Mouse (Mus musculus) heart, embryonic 16.5 days (tissue): ENCODE measurements around the gene Casp7. TPM values are rescaled to one million over a fixed set of nuclear protein-coding genes. Genes with fewer than 3 reads are reported as not detected.

Experiments used
- ATAC-seq: fragments of 200-750 bp; cut with Nextera tagmentation; replicated peaks from 2 replicates; pipeline ENCODE4 v1.8.0; 2017; ENCODE audit warnings: moderate number of reproducible peaks; ENCODE audit not compliant: insufficient read depth, low FRiP score; ENCODE audit errors: extremely low read depth
- H3K27ac ChIP-seq: fragments of 300-500 bp; sonication (generic); 2 replicates; pipeline ENCODE4 v1.5.1; 2014; ENCODE audit warnings: mild to moderate bottlenecking, low read length, control low read depth, moderate library complexity
- H3K27me3 ChIP-seq: fragments of 300-500 bp; sonication (generic); 2 replicates; pipeline ENCODE4 v1.6.1; 2014; ENCODE audit warnings: low read length, mixed read lengths; ENCODE audit not compliant: control insufficient read depth, insufficient read depth
- H3K36me3 ChIP-seq: fragments of 300-500 bp; sonication (generic); 2 replicates; pipeline ENCODE4 v1.6.1; 2014; ENCODE audit not compliant: control insufficient read depth, insufficient read depth
- H3K4me1 ChIP-seq: fragments of 300-500 bp; sonication (generic); 2 replicates; pipeline ENCODE4 v1.6.1; 2014; ENCODE audit warnings: low read length, mixed read lengths; ENCODE audit not compliant: control insufficient read depth, insufficient read depth
- H3K4me2 ChIP-seq: fragments of 300-500 bp; sonication (generic); 2 replicates; pipeline ENCODE4 v1.6.1; 2014; ENCODE audit warnings: low read depth, mild to moderate bottlenecking, control low read depth, low read length
- H3K4me3 ChIP-seq: fragments of 300-500 bp; sonication (generic); 2 replicates; pipeline ENCODE4 v1.5.1; 2014; ENCODE audit warnings: mild to moderate bottlenecking, control low read depth, low read length
- H3K9ac ChIP-seq: fragments of 300-500 bp; sonication (generic); 2 replicates; pipeline ENCODE4 v1.6.1; 2014; ENCODE audit warnings: low read length, control low read depth
- H3K9me3 ChIP-seq: fragments of 300-500 bp; sonication (generic); replicated peaks from 2 replicates; pipeline ENCODE4 v1.6.1; 2016; ENCODE audit warnings: low read length; ENCODE audit not compliant: control insufficient read depth
- WGBS: fragments of 180-500 bp; shearing (Covaris S2); extraction: QIAGEN DNeasy Blood & Tissue Kit; methylation state at CpG from one replicate; pipeline ENCODE4 v1.1.7; 2014; 5-methylcytosine and 5-hydroxymethylcytosine counted together
- polyA plus RNA-seq: library from polyadenylated mRNA; unstranded; fragments of >200 nt; fragmentation: Nextera tagmentation; extraction: Ambion mirVana; gene quantifications from 2 replicates; pipeline ENCODE4 v1.2.1, GENCODE M21; 2015

Casp7 gene
- polyA plus RNA-seq, 1 experiment from 2014 or later, result 33.2 TPM

GRCm38 (mm10) chr19:56461522-56462101 lies 64.7 kb downstream of the Casp7 start, which contains the start of gene Plekhs1:
Gene Plekhs1 (plus strand): TSS chr19:56461640.
- Histone ChIP-seq H3K4me1 (no peaks in the 10 kb centered on the region; the same call in 1 of the 2 replicates), H3K27ac (no peak within 1 kb of the TSS), H3K9ac (no peak within 1 kb of the TSS), H3K4me2 (no peak within 1 kb of the TSS), H3K4me3 (no peak within 1 kb of the TSS), H3K27me3 (no peaks in the 10 kb centered on the region), H3K9me3 (no peaks in the 10 kb centered on the region), H3K36me3 (no peaks in the 10 kb centered on the region)
- WGBS, result 56% methylated on average over 10 of the region's 10 CpGs
- ATAC-seq, result no peak

GRCm38 (mm10) chr19:56462786-56463185 lies 65.9 kb downstream of the Casp7 start:
- Histone ChIP-seq H3K9me3 (no peaks in the 10 kb centered on the region), H3K27me3 (no peaks in the 10 kb centered on the region), H3K9ac (no peak overlapping the region), H3K4me1 (no peaks in the 10 kb centered on the region; the same call in 1 of the 2 replicates), H3K4me3 (no peak overlapping the region), H3K36me3 (no peaks in the 10 kb centered on the region), H3K4me2 (no peak overlapping the region), H3K27ac (no peak overlapping the region)
- no peak for ATAC-seq
- WGBS, result 70% methylated on average over 4 of the region's 4 CpGs

- Histone ChIP-seq H3K9ac (no peak overlapping the region), H3K4me2 (no peak overlapping the region), H3K9me3 (no peaks in the 10 kb centered on the region), H3K27me3 (no peaks in the 10 kb centered on the region), H3K36me3 (no peaks in the 10 kb centered on the region), H3K4me3 (no peak overlapping the region), H3K27ac (no peak overlapping the region), H3K4me1 (no peaks in the 10 kb centered on the region; the same call in 1 of the 2 replicates)
- 84% methylated on average over 8 of the region's 8 CpGs for WGBS
- ATAC-seq, result no peak
Measured at GRCm38 (mm10) chr19:56466486-56466885, 69.6 kb downstream of the Casp7 start.

- 84% methylated on average over 14 of the region's 14 CpGs for WGBS
- no peak for ATAC-seq
- no peak overlapping the region for H3K9ac ChIP-seq
- H3K4me3 ChIP-seq, result no peak overlapping the region
- no peaks in the 10 kb centered on the region for H3K27me3 ChIP-seq
- H3K36me3 ChIP-seq, result no peaks in the 10 kb centered on the region
- no peaks in the 10 kb centered on the region for H3K9me3 ChIP-seq
- no peak overlapping the region for H3K27ac ChIP-seq
- H3K4me2 ChIP-seq, result no peak overlapping the region
- no peaks in the 10 kb centered on the region; the same call in 1 of the 2 replicates for H3K4me1 ChIP-seq
Measured at GRCm38 (mm10) chr19:56470286-56471020, 73.5 kb downstream of the Casp7 start.

- Histone ChIP-seq H3K4me1 (no peaks in the 10 kb centered on the region; the same call in 1 of the 2 replicates), H3K4me3 (no peak overlapping the region), H3K36me3 (no peaks in the 10 kb centered on the region), H3K9me3 (no peaks in the 10 kb centered on the region), H3K9ac (no peak overlapping the region), H3K27ac (no peak overlapping the region), H3K4me2 (no peak overlapping the region), H3K27me3 (no peaks in the 10 kb centered on the region)
- 76% methylated on average over 10 of the region's 10 CpGs for WGBS
- no peak for ATAC-seq
Measured at GRCm38 (mm10) chr19:56471934-56472333, 75.0 kb downstream of the Casp7 start.

GRCm38 (mm10) chr19:56474869-56475550 lies 78.1 kb downstream of the Casp7 start:
- 40% methylated on average over 19 of the region's 19 CpGs for WGBS
- H3K4me3 ChIP-seq, result peak overlapping the region; percentile 8

GRCm38 (mm10) chr19:56476546-56476945 lies 79.6 kb downstream of the Casp7 start:
- ATAC-seq, result no peak
- Histone ChIP-seq H3K4me3 (no peak overlapping the region), H3K27me3 (no peaks in the 10 kb centered on the region), H3K9me3 (no peaks in the 10 kb centered on the region), H3K27ac (no peak overlapping the region), H3K9ac (no peak overlapping the region), H3K4me1 (no peaks in the 10 kb centered on the region; the same call in 1 of the 2 replicates), H3K36me3 (no peaks in the 10 kb centered on the region), H3K4me2 (no peak overlapping the region)
- WGBS, result 67% methylated on average over 2 of the region's 2 CpGs

More at GRCm38 (mm10) chr19:56474869-56475550, 78.1 kb downstream of the Casp7 start:
- Histone ChIP-seq H3K36me3 (no peaks in the 10 kb centered on the region), H3K9ac (0 out of 2 replicates have a peak overlapping the region, but pooled peaks have one; percentile 8), H3K4me1 (no peaks in the 10 kb centered on the region; the same call in 1 of the 2 replicates), H3K27ac (no peak overlapping the region), H3K4me2 (peak overlapping the region; percentile 47), H3K27me3 (no peaks in the 10 kb centered on the region), H3K9me3 (no peaks in the 10 kb centered on the region)
- peak; percentile 23; the same call in 1 of the 2 replicates for ATAC-seq

GRCm38 (mm10) chr19:56477253-56477652 lies 80.3 kb downstream of the Casp7 start:
- Histone ChIP-seq H3K4me1 (no peaks in the 10 kb centered on the region; the same call in 1 of the 2 replicates), H3K27me3 (no peaks in the 10 kb centered on the region), H3K36me3 (no peaks in the 10 kb centered on the region), H3K4me3 (no peak overlapping the region), H3K4me2 (no peak overlapping the region), H3K9ac (no peak overlapping the region), H3K27ac (no peak overlapping the region), H3K9me3 (no peaks in the 10 kb centered on the region)
- WGBS, result 72% methylated on average over 5 of the region's 5 CpGs
- ATAC-seq, result no peak
